Mouse (Mus musculus) cerebral cortex, adult 2 months (tissue): ENCODE data around the gene Slc13a4.

Source experiments
- WGBS: fragments of 180-500 bp; shearing (Covaris S2); methylation state at CpG from one replicate; pipeline ENCODE4 v1.1.7; 2018; 5-methylcytosine and 5-hydroxymethylcytosine counted together

The Slc13a4 gene

GRCm38 (mm10) chr6:35256691-35257090, 51.2 kb downstream of the Slc13a4 start:
- WGBS = 36% methylated on average over 7 of the region's 7 CpGs

- 73% methylated on average over 12 of the region's 12 CpGs for WGBS
Observed at GRCm38 (mm10) chr6:35255017-35255416, 52.9 kb downstream of the Slc13a4 start.

- WGBS = 68% methylated on average over 9 of the region's 9 CpGs
Observed at GRCm38 (mm10) chr6:35254136-35254904, 53.6 kb downstream of the Slc13a4 start.

- 51% methylated on average over 5 of the region's 5 CpGs for WGBS
Observed at GRCm38 (mm10) chr6:35253474-35253873, 54.5 kb downstream of the Slc13a4 start.

GRCm38 (mm10) chr6:35252477-35253346, 55.2 kb downstream of the Slc13a4 start:
- under 1% methylated on average over 60 of the region's 60 CpGs for WGBS

- 63% methylated on average over 17 of the region's 17 CpGs for WGBS
Observed at GRCm38 (mm10) chr6:35251807-35252476, 56.0 kb downstream of the Slc13a4 start.

GRCm38 (mm10) chr6:35245086-35245485, 62.8 kb downstream of the Slc13a4 start:
- WGBS = 40% methylated on average over 5 of the region's 5 CpGs

GRCm38 (mm10) chr6:35243989-35244388, 63.9 kb downstream of the Slc13a4 start:
- WGBS = 85% methylated on average over 9 of the region's 9 CpGs

GRCm38 (mm10) chr6:35243252-35243651, 64.7 kb downstream of the Slc13a4 start:
- WGBS = 100% methylated on average over 4 of the region's 4 CpGs

- WGBS = 77% methylated on average over 9 of the region's 9 CpGs
Observed at GRCm38 (mm10) chr6:35236108-35236785, 71.7 kb downstream of the Slc13a4 start.

- WGBS = 71% methylated on average over 1 of the region's 1 CpGs
Observed at GRCm38 (mm10) chr6:35229415-35229814, 78.5 kb downstream of the Slc13a4 start.

GRCm38 (mm10) chr6:35225696-35226095, 82.2 kb downstream of the Slc13a4 start:
- 74% methylated on average over 4 of the region's 4 CpGs for WGBS
